Mouse (Mus musculus): Measurements from ENCODE around the gene Cyp2b9. TPM values are rescaled to one million over a fixed set of nuclear protein-coding genes. Genes with fewer than 3 reads are reported as not detected.

Cyp2b9 gene
- not detected for polyA plus RNA-seq (2015; fragmentation: Illumina TruSeq; extraction: RNeasy Lipid Tissue Mini Kit (QIAGEN cat#74804); ENCODE audit: insufficient read depth, low replicate concordance)

DNA sequence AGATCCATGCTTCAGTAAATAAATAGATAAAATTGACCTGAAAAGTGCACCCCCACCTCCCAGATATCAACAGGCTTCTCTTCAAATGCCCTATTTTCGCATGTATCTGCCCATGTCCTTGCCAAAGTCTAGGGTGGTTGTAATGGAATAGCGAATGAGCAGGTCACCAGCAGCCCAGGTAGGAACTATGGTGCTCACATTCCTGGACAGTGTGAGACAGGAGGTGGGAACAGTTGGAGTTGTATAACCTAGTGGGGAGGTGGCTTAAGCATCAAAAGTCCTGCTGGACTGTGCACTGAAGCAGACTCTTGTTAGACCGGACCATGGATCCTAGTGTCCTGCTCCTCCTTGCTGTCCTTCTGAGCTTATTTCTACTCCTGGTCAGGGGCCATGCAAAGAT lies at the start of gene Cyp2b9:
Gene Cyp2b9 (plus strand): TSS at position 301 of the 400 bp plus-strand sequence.

DNA sequence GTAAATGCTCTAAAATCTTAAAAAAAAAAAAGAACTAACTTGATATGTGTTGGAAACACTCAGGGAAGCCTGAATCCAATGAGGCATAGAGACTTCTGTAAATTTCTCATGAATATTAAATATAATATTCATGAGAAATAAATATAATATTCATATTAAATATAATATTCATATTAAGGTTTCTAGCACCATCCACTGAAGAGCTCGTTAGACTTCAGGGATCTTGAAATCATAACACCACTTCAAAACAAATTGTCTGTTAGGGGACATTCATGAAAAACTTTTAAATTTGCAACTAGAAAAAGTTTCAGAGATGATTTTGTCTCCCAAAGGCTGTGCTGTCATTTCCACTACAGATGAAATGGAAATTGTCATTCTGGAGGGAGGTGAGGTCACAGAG lies 86.8 kb downstream of the Cyp2b9 start, which contains the start of gene Vmn1r184:
Gene Vmn1r184 (plus strand): TSS at position 301 of the 400 bp plus-strand sequence.

Other genes with a start within 250 kb of the Cyp2b9 start
- not detected for gene Cyp2b13, start 111.9 kb upstream of the Cyp2b9 start, polyA plus RNA-seq (2015; fragmentation: Illumina TruSeq; extraction: RNeasy Lipid Tissue Mini Kit (QIAGEN cat#74804); ENCODE audit: insufficient read depth, low replicate concordance)
- not detected for gene Vmn1r184, start 86.9 kb downstream of the Cyp2b9 start, polyA plus RNA-seq (2015; fragmentation: Illumina TruSeq; extraction: RNeasy Lipid Tissue Mini Kit (QIAGEN cat#74804); ENCODE audit: insufficient read depth, low replicate concordance)
- gene Cyp2a4, start 133.8 kb downstream of the Cyp2b9 start, polyA plus RNA-seq (2015; fragmentation: Illumina TruSeq; extraction: RNeasy Lipid Tissue Mini Kit (QIAGEN cat#74804); ENCODE audit: insufficient read depth, low replicate concordance) = not detected
- gene Nlrp9c, start 230.3 kb downstream of the Cyp2b9 start, polyA plus RNA-seq (2015; fragmentation: Illumina TruSeq; extraction: RNeasy Lipid Tissue Mini Kit (QIAGEN cat#74804); ENCODE audit: insufficient read depth, low replicate concordance) = not detected